Mouse (Mus musculus) embryonic facial prominence, embryonic 11.5 days (tissue): ENCODE results near the gene Gpsm3. TPM values are rescaled to one million over a fixed set of nuclear protein-coding genes. Genes with fewer than 3 reads are reported as not detected.
A peak's percentile ranks its signal among the peaks of the same experiment; 100 is the strongest.

Experiments used
- ATAC-seq: fragments of 200-750 bp; cut with Nextera tagmentation; replicated peaks from 2 replicates; pipeline ENCODE4 v1.8.0; 2017; ENCODE audit warnings: low read depth; ENCODE audit not compliant: insufficient number of reproducible peaks, low FRiP score, low TSS enrichment
- DNase-seq: peaks from one replicate; pipeline ENCODE4 v3.0.0-alpha.2; 2015; ENCODE audit warnings: low spot score
- H3K27ac ChIP-seq: fragments of 300-500 bp; sonication (generic); replicated peaks from 2 replicates; pipeline ENCODE4 v1.5.1; 2014; ENCODE audit warnings: mild to moderate bottlenecking, low read depth, low read length, control low read depth
- H3K27me3 ChIP-seq: fragments of 300-500 bp; sonication (generic); 2 replicates; pipeline ENCODE4 v1.6.1; 2014; ENCODE audit warnings: mild to moderate bottlenecking, low read length, moderate library complexity, mixed read lengths; ENCODE audit not compliant: control insufficient read depth, insufficient read depth
- H3K36me3 ChIP-seq: fragments of 300-500 bp; sonication (generic); replicated peaks from 2 replicates; pipeline ENCODE4 v1.6.1; 2014; ENCODE audit warnings: low read depth, mild to moderate bottlenecking, low read length, moderate library complexity, mixed read lengths; ENCODE audit not compliant: control insufficient read depth, insufficient read depth
- H3K4me1 ChIP-seq: fragments of 300-500 bp; sonication (generic); 2 replicates; pipeline ENCODE4 v1.6.1; 2014; ENCODE audit warnings: low read length, mixed read lengths; ENCODE audit not compliant: control insufficient read depth, insufficient read depth
- H3K4me2 ChIP-seq: fragments of 300-500 bp; sonication (generic); 2 replicates; pipeline ENCODE4 v1.6.1; 2014; ENCODE audit warnings: low read depth, mild to moderate bottlenecking, control low read depth, low read length, moderate library complexity
- H3K4me3 ChIP-seq: fragments of 300-500 bp; sonication (generic); 2 replicates; pipeline ENCODE4 v1.5.1; 2014; ENCODE audit warnings: low read depth, low read length, control low read depth
- H3K9ac ChIP-seq: fragments of 300-500 bp; sonication (generic); replicated peaks from 2 replicates; pipeline ENCODE4 v1.6.1; 2014; ENCODE audit warnings: mild to moderate bottlenecking, control low read depth, low read length
- H3K9me3 ChIP-seq: fragments of 300-500 bp; sonication (generic); replicated peaks from 2 replicates; pipeline ENCODE4 v1.6.1; 2016; ENCODE audit warnings: mild to moderate bottlenecking, low read length, inconsistent platforms, mixed read lengths; ENCODE audit not compliant: control insufficient read depth
- WGBS: fragments of 180-500 bp; shearing (Covaris S2); extraction: QIAGEN DNeasy Blood & Tissue Kit; methylation state at CpG from one replicate; pipeline ENCODE4 v1.1.7; 2014; 5-methylcytosine and 5-hydroxymethylcytosine counted together
- polyA plus RNA-seq: library from polyadenylated mRNA; unstranded; fragments of >200 nt; fragmentation: Nextera tagmentation; extraction: Ambion mirVana; gene quantifications from 2 replicates; pipeline ENCODE4 v1.2.1, GENCODE M21; 2014

The Gpsm3 gene
- polyA plus RNA-seq, 1 experiment from 2014 or later: 5.5 TPM

DNA sequence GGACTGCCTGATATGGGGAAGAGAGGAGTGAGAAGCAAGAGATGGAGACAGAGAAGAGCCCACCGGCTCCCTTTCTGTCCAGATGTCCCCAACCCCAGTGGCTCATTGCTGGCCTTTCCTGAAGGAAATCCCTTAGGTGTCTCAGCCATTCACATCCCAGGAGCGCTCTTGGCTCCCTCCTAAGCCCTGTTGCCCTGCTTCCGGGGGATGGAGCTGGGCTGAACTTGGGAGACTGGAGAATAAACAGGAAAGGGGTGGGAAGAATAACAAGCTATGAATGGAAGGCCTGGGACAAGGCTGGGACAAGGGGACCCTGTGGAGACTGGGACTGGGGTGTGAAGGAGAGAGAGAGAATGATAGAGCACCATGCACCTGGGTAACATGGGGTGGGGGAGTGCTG is 24.8 kb upstream of the Gpsm3 start:
- Histone ChIP-seq H3K27me3 (no peaks in the 10 kb centered on the region), H3K4me2 (no peak overlapping the region)
- 34% methylated on average over 3 of the region's 3 CpGs for WGBS

DNA sequence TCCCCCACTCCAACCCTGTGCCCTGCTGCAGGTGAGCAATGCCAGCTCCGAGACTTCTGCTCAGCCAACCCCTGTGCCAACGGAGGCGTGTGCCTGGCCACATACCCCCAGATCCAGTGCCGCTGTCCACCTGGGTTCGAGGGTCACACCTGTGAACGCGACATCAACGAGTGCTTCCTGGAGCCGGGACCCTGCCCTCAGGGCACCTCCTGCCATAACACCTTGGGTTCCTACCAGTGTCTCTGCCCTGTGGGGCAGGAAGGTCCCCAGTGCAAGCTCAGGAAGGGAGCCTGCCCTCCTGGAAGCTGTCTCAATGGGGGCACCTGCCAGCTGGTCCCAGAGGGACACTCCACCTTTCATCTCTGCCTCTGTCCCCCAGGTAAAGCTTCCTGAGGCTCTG is 22.3 kb upstream of the Gpsm3 start:
- ATAC-seq (no peak), DNase-seq (no peak)
- no peak overlapping the region for H3K9ac ChIP-seq
- H3K4me2 ChIP-seq: no peak overlapping the region
- no peak overlapping the region for H3K4me3 ChIP-seq
- no peaks in the 10 kb centered on the region for H3K9me3 ChIP-seq
- H3K36me3 ChIP-seq: no peaks in the 10 kb centered on the region
- H3K27ac ChIP-seq: no peak overlapping the region
- 63% methylated on average over 9 of the region's 9 CpGs for WGBS
- H3K4me1 ChIP-seq: no peaks in the 10 kb centered on the region; the same call in 1 of the 2 replicates
- H3K27me3 ChIP-seq: no peaks in the 10 kb centered on the region

More for the DNA sequence above, 24.8 kb upstream of the Gpsm3 start:
- no peaks in the 10 kb centered on the region; the same call in 1 of the 2 replicates for H3K4me1 ChIP-seq
- no peak overlapping the region for H3K4me3 ChIP-seq
- no peak for DNase-seq
- no peaks in the 10 kb centered on the region for H3K36me3 ChIP-seq
- no peaks in the 10 kb centered on the region for H3K9me3 ChIP-seq
- ATAC-seq: no peak
- no peak overlapping the region for H3K9ac ChIP-seq
- H3K27ac ChIP-seq: peak overlapping the region; percentile 47; the same call in 1 of the 2 replicates

DNA sequence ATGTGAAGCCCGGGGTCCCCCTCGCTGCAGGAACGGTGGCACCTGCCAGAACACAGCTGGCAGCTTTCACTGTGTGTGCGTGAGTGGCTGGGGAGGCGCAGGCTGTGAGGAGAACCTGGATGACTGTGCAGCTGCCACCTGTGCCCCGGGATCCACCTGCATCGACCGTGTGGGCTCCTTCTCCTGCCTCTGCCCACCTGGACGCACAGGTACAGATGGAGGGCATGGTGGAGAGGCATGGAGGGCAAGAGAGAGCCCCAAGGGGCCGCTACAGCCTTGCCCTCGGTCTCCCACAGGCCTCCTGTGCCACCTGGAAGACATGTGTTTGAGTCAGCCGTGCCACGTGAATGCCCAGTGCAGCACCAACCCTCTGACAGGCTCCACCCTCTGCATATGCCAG is 21.2 kb upstream of the Gpsm3 start:
- H3K9me3 ChIP-seq: no peaks in the 10 kb centered on the region
- no peaks in the 10 kb centered on the region for H3K36me3 ChIP-seq
- no peak overlapping the region for H3K27ac ChIP-seq
- no peak for DNase-seq
- no peaks in the 10 kb centered on the region for H3K27me3 ChIP-seq
- H3K9ac ChIP-seq: no peak overlapping the region
- H3K4me3 ChIP-seq: no peak overlapping the region
- no peak overlapping the region for H3K4me2 ChIP-seq
- H3K4me1 ChIP-seq: no peaks in the 10 kb centered on the region; the same call in 1 of the 2 replicates
- WGBS: 79% methylated on average over 13 of the region's 13 CpGs
- no peak for ATAC-seq

- Histone ChIP-seq H3K36me3 (no peaks in the 10 kb centered on the region), H3K4me3 (no peak overlapping the region), H3K27ac (no peak overlapping the region), H3K9ac (no peak overlapping the region), H3K4me2 (no peak overlapping the region), H3K27me3 (no peaks in the 10 kb centered on the region), H3K9me3 (no peaks in the 10 kb centered on the region), H3K4me1 (no peaks in the 10 kb centered on the region)
- no peak for DNase-seq
- ATAC-seq: no peak
- 68% methylated on average over 4 of the region's 4 CpGs for WGBS
Observed at GRCm38 (mm10) chr17:34569919-34570318, 19.7 kb upstream of the Gpsm3 start.

DNA sequence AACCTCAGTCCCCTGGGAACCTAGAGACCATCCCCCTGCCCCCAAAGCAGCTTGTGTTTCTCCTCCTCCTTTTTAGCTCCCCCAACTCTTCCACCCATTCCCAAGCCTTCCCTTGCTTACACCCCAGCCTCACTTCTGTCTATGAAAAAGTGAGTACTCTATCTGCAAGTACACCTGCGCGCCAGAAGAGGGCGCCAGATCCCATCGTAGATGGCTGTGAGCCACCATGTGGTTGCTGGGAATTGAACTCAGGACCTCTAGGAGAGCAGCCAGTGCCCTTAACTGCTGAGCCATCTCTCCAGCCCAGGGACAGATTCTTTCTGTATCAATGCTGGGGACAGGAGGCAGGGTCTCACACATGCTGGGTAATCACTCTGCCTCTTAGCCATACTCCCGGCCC is 17.7 kb upstream of the Gpsm3 start:
- no peak overlapping the region for H3K4me3 ChIP-seq
- H3K4me2 ChIP-seq: no peak overlapping the region
- H3K4me1 ChIP-seq: no peaks in the 10 kb centered on the region
- H3K36me3 ChIP-seq: no peaks in the 10 kb centered on the region
- 11% methylated on average over 5 of the region's 5 CpGs for WGBS
- no peaks in the 10 kb centered on the region for H3K27me3 ChIP-seq
- DNase-seq (no peak), ATAC-seq (no peak)
- no peak overlapping the region for H3K9ac ChIP-seq
- no peak overlapping the region for H3K27ac ChIP-seq
- H3K9me3 ChIP-seq: no peaks in the 10 kb centered on the region

GRCm38 (mm10) chr17:34572361-34572760 is 17.2 kb upstream of the Gpsm3 start:
- Histone ChIP-seq H3K9ac (no peak overlapping the region), H3K27ac (no peak overlapping the region), H3K36me3 (no peaks in the 10 kb centered on the region), H3K9me3 (no peaks in the 10 kb centered on the region), H3K4me3 (no peak overlapping the region), H3K4me2 (no peak overlapping the region), H3K4me1 (no peaks in the 10 kb centered on the region), H3K27me3 (no peaks in the 10 kb centered on the region)
- 8% methylated on average over 15 of the region's 15 CpGs for WGBS
- DNase-seq (no peak), ATAC-seq (no peak)

GRCm38 (mm10) chr17:34576577-34576976 is 13.0 kb upstream of the Gpsm3 start:
- no peaks in the 10 kb centered on the region for H3K36me3 ChIP-seq
- no peak for DNase-seq
- no peaks in the 10 kb centered on the region for H3K27me3 ChIP-seq
- H3K4me1 ChIP-seq: no peaks in the 10 kb centered on the region
- no peaks in the 10 kb centered on the region for H3K9me3 ChIP-seq
- H3K4me3 ChIP-seq: no peak overlapping the region
- WGBS: 63% methylated on average over 5 of the region's 5 CpGs
- no peak overlapping the region for H3K9ac ChIP-seq
- H3K4me2 ChIP-seq: no peak overlapping the region
- no peak for ATAC-seq
- H3K27ac ChIP-seq: no peak overlapping the region

DNA sequence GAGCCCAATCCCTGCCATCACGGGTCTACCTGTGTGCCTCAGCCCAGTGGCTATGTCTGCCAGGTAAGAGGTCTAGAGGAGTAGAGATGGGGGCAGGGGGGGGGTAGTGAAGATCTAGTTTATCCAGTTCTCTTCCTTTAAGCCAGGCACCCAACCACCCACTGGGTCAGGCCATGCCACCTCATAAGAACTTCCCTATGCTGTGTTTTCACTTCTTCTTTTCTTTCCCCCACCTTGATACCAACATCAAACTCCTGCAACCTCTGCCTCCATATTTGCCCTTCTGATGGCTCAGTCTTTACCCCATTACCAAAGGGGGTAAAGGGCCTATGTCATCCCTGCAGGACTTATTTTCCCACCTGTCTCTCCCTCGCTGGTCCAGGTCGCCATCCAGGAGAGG is 11.5 kb upstream of the Gpsm3 start:
- H3K9me3 ChIP-seq: no peaks in the 10 kb centered on the region
- 80% methylated on average over 3 of the region's 3 CpGs for WGBS
- ATAC-seq: no peak

More for the DNA sequence above, 11.5 kb upstream of the Gpsm3 start:
- Histone ChIP-seq H3K4me1 (no peaks in the 10 kb centered on the region), H3K4me3 (no peak overlapping the region), H3K27ac (no peak overlapping the region), H3K4me2 (no peak overlapping the region), H3K27me3 (no peaks in the 10 kb centered on the region), H3K9ac (no peak overlapping the region), H3K36me3 (no peaks in the 10 kb centered on the region)
- no peak for DNase-seq
